Mouse (Mus musculus) brown adipose tissue, adult 24 weeks (tissue): ENCODE results near the gene Sdk2. TPM values are rescaled to one million over a fixed set of nuclear protein-coding genes. Genes with fewer than 3 reads are reported as not detected.
A peak's percentile ranks its signal among the peaks of the same experiment; 100 is the strongest.

Experiments used
- H3K27ac ChIP-seq: fragments of 200-500 bp; replicated peaks from 2 replicates; pipeline ENCODE4 v1.5.1; 2012; ENCODE audit warnings: low read depth, mild to moderate bottlenecking, low read length
- H3K4me1 ChIP-seq: fragments of 200-500 bp; 2 replicates; pipeline ENCODE4 v1.6.1; 2012; ENCODE audit warnings: low read length, mixed read lengths; ENCODE audit not compliant: control insufficient read depth, insufficient read depth, insufficient read length
- H3K4me3 ChIP-seq: fragments of 200-500 bp; 2 replicates; pipeline ENCODE4 v1.5.1; 2012; ENCODE audit warnings: low read depth, mild to moderate bottlenecking, low read length, moderate library complexity; ENCODE audit not compliant: insufficient read depth
- polyA plus RNA-seq: library from polyadenylated mRNA; stranded (reverse); fragments of >200 nt; gene quantifications from 2 replicates; pipeline ENCODE4 v1.2.4, GENCODE M21; 2012; ENCODE audit not compliant: missing spikeins, insufficient read depth, insufficient read length

Gene Sdk2
- polyA plus RNA-seq, 1 experiment = 0.20 TPM

- Histone ChIP-seq H3K4me3 (no peak overlapping the region), H3K4me1 (peaks cover 26% of the 10 kb centered on the region), H3K27ac (peak overlapping the region; percentile 46)
Measured at GRCm38 (mm10) chr11:113778733-113779679, 287.8 kb downstream of the Sdk2 start.

- H3K4me1 ChIP-seq = peaks cover 26% of the 10 kb centered on the region
- no peak overlapping the region for H3K4me3 ChIP-seq
- H3K27ac ChIP-seq = peak overlapping the region; percentile 46
Measured at GRCm38 (mm10) chr11:113777878-113778464, 288.9 kb downstream of the Sdk2 start.

DNA sequence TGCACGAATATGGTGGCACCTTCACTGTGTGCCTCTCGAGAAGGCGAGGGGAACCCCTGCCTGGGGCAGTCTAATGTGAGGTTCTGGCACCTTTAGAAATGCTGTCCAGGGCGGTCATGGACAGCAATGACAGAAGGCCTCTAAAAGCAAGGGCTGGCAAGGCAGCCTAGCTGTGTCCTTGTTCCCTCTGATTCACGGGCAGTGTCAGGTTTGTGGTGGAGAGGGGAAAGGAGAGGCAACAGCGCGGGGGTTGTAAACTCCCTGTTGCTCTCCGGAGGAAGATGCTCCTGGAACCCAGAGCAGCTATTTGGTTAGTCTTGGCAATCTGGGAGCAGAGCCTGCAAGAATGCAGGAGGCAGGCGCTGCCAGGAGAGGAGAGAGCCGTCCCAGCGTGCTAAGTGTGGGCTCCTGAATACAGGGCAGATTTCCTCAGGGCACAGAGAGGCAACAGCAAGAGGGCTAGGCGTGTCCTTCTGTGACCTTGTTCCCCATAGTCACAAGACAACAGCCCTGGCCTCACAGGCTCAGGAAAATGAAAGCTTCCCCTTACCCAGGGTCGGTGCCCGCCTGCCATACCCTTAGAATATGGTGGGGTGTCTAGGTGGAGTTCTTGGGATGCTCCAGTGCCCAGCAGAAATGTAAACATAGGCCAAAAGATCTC lies 289.9 kb downstream of the Sdk2 start:
- H3K27ac ChIP-seq = peak overlapping the region; percentile 5; the same call in 1 of the 2 replicates
- H3K4me3 ChIP-seq = no peak overlapping the region
- peaks cover 26% of the 10 kb centered on the region for H3K4me1 ChIP-seq

DNA sequence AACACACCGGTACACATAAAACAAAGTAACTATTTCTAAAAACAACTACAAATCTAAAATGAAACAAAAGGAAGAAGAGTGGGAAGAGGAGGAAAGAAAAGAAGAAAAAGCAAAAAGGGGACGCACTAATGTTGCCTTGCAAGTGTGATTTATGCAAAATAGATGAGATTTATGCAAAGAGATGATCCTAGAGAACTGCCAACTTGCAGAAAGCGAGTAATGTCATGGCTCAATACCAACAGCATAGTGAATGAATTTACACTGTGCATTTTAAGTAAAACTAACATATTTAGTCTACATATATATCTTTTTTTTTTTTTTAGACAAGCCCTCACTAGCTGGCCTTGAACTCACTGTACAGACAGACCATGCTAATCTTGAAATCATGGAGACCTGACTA lies 292.1 kb downstream of the Sdk2 start:
- Histone ChIP-seq H3K27ac (no peak overlapping the region), H3K4me1 (peaks cover 26% of the 10 kb centered on the region), H3K4me3 (no peak overlapping the region)

- Histone ChIP-seq H3K4me1 (peaks cover 13% of the 10 kb centered on the region), H3K27ac (no peak overlapping the region), H3K4me3 (no peak overlapping the region)
Measured at GRCm38 (mm10) chr11:113773191-113773590, 293.7 kb downstream of the Sdk2 start.

DNA sequence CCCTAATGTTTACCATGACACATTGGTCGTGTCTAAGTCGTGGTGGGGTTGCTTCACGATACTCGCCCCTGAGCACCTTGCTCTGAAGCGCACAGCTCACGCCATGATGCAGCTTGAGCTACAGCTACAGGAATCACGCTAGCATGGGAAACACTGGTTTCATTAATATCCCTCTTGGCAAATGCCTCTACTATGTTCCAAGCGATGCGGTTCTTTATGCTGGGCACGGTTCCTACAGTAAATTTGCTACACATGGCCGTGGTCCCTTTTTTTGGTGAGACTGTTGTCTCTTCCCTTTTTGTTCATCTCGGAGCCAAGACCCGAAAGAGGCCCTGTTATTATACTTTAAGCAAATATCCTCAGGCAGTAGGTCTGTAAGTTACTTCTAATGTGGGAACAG lies 295.7 kb downstream of the Sdk2 start:
- Histone ChIP-seq H3K4me1 (peaks cover 4% of the 10 kb centered on the region), H3K27ac (no peak overlapping the region), H3K4me3 (no peak overlapping the region)

DNA sequence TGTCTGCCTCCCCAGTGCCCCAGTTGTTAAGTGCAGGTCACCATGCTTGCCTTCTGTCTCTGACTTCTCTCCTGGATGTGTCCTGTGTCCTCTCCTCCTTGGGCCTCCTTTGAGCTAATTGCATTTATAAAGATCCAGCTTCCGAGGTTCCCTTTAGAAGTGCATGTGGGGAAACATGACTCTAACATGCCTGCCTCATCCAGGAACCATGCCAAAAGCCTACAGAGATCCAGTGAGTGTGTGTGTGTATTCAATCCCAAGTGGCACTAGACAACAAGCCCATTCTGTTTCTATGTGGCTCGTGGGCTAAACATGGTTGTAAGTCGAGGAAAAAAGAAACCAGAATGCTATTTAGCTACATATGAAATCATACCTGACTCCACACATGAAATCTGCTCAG lies 298.5 kb downstream of the Sdk2 start:
- Histone ChIP-seq H3K4me1 (peaks cover 9% of the 10 kb centered on the region), H3K27ac (no peak overlapping the region), H3K4me3 (no peak overlapping the region)

- peak overlapping the region; percentile 65 for H3K27ac ChIP-seq
- peak overlapping the region; percentile 2; the same call in 1 of the 2 replicates for H3K4me3 ChIP-seq
- peaks cover 9% of the 10 kb centered on the region for H3K4me1 ChIP-seq
Measured at GRCm38 (mm10) chr11:113767285-113767684, 299.6 kb downstream of the Sdk2 start.

DNA sequence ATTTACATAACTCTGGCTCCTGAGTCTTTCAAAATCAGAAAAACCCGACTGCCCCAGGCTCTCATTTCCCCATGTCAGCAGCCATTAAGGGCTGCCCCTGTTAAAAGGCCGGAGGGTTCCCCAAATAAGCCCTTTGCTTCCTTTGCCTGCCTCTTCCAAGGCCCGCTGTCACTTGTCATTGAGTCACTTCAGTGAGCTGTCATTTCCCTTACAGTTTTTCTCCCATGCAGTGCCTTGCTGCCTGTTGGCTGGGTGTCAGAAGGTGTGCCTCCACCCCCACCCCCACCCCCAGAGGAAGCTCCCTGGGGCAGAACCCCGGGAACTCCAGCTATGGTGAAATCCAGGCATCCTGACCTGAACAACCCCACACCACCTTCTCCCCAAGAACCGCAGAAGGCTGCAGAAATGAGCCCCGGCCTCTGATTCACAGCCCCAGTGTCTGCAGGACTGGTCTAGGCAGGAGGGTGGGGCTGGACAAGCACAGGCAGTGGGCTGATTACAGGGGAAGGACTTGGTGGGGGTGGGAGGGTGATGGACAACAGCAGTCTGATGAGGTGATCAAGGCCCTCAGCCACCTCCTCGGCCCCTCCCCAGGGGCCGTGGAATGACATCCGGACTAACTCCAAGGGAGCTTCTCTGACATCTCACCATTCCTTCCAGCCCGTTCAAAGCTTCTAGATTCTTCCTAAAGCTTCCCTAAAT lies 300.4 kb downstream of the Sdk2 start:
- Histone ChIP-seq H3K4me3 (no peak overlapping the region), H3K4me1 (peaks cover 9% of the 10 kb centered on the region), H3K27ac (0 out of 2 replicates have a peak overlapping the region, but pooled peaks have one; percentile 12)

- Histone ChIP-seq H3K4me1 (peaks cover 18% of the 10 kb centered on the region), H3K27ac (no peak overlapping the region), H3K4me3 (no peak overlapping the region)
Measured at GRCm38 (mm10) chr11:113764132-113764849, 302.6 kb downstream of the Sdk2 start.

DNA sequence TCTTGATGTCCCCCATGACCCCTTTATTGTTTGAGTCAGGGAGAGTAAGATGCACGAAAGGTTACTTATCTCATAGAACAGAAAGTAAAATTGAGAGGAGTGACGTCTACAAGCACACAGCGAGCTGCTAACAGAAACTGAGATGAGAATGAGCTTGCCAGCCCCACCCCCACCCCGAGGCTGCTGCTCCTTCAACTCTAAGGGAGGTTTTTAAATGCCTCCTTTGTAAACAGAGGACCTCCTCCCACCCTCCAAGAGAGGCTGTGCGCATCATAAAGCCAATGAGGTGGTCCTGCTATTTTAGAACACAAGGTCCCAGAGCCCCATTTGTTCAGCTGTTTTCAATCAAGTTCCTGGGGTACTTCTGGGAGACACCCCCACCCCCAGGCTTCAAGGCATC lies 303.4 kb downstream of the Sdk2 start:
- Histone ChIP-seq H3K4me1 (peaks cover 18% of the 10 kb centered on the region), H3K27ac (no peak overlapping the region), H3K4me3 (no peak overlapping the region)

GRCm38 (mm10) chr11:113762136-113762797 lies 304.6 kb downstream of the Sdk2 start:
- peaks cover 15% of the 10 kb centered on the region for H3K4me1 ChIP-seq
- H3K27ac ChIP-seq = no peak overlapping the region
- no peak overlapping the region for H3K4me3 ChIP-seq

GRCm38 (mm10) chr11:113761646-113762045 lies 305.2 kb downstream of the Sdk2 start:
- H3K4me1 ChIP-seq = peaks cover 16% of the 10 kb centered on the region
- no peak overlapping the region for H3K27ac ChIP-seq
- H3K4me3 ChIP-seq = no peak overlapping the region

DNA sequence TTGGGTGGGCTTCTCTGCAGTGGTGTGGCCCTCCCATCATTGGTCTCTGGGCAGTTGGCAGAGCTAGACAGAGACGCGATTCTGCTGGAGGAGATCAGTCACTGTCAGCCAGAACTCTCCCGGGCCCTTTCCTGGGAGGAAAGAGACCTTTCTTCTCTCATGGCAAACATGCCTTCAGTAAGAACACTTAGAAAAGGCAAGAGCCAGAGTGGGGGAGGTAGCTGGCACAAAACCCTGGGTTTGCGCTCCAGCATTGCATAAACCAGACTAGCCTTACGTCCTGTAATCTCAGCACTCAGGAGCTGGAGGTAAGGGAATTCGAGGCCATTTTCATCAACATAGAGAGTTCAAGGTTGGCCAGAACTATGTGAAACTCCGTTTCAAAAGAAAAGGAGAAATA lies 306.4 kb downstream of the Sdk2 start:
- Histone ChIP-seq H3K4me1 (peaks cover 11% of the 10 kb centered on the region), H3K4me3 (no peak overlapping the region), H3K27ac (no peak overlapping the region)
